ENCODE assay signal across 32 mouse cellular contexts in the genomic region with DNA sequence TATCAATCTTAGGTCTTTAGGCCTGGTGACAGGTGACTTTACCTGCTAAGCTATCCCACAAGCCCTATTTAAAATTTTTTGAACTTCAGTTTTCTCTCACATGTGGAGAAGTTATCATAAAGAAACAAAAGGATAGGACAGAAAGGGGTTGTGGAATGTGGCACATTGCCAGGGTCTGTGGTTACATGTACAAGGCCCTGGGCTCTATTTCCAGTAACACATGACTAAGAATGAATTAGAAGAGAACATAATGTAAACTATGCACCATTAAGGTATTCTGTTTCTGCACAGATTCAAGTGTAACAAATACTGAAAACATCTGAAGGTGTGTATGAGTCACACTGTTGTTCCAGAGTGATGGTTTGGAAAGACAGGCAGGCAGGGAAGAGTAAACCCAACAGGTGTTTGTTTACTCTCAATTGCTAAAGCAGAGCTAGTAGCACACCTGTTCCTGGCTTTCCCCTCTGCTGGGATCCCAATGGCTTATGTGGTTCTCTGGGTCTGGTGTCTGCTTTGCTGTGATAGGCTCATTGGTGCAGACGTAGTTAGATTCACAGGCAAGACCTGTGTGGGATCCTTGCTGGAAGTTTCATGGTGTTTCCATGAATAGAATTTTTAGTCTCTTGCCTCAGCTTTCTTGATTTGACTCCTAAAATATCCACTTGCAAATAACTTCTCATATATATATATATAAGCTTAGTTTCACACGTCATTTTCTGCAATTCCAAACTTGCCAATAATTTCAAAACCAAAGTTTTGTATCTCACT. TPM values are rescaled to one million over a fixed set of nuclear protein-coding genes. Genes with fewer than 3 reads are reported as not detected.
DNase-seq lines count a peak whose midpoint lies in the region; ATAC-seq and TF ChIP-seq lines count a peak whose summit lies in the region.
"Had no signal": no experiment of that assay in that cellular context is flagged by ENCODE, and none has a peak within 500 bp of the region (broad histone marks: within the 10 kb centered on the region; RNA-seq: fewer than 3 reads in every experiment).

No protein-coding gene starts in this region.

- H3K4me1 ChIP-seq in embryonic facial prominence, embryonic 13.5 days = no peaks in the 10 kb centered on the region
- no peaks in the 10 kb centered on the region for H3K4me1 ChIP-seq in embryonic facial prominence, embryonic 10.5 days
- H3K4me1 ChIP-seq in MEL (ENCODE audit: control insufficient read depth in 1 of 2, insufficient read depth in 2 of 2, low read length in 2 of 2) = 0 out of 4 replicates have a peak, but pooled peaks cover 0 to 3% of the 10 kb centered on the region in 2 experiments
- H3K4me1 ChIP-seq in midbrain, embryonic 16.5 days (ENCODE audit: control insufficient read depth, insufficient read depth, low read length) = no peaks in the 10 kb centered on the region
- H3K4me1 ChIP-seq: forebrain, embryonic 12.5 days; forebrain, embryonic 15.5 days; hindbrain, embryonic 12.5 days; hindbrain, embryonic 15.5 days; intestine, embryonic 15.5 days had no signal

- TF ChIP-seq RAD21 in MEL (IDR thresholded peaks at IDR 0.05; ENCODE audit: low read depth, low read length) = no peak

- 0 out of 2 replicates have a peak, but pooled peaks have one; percentile 37 for ATAC-seq in embryonic facial prominence, embryonic 13.5 days (ENCODE audit: insufficient number of reproducible peaks, insufficient read depth, low FRiP score, low TSS enrichment, low read depth)
- ATAC-seq in common myeloid progenitor, adult 5-6 weeks (replicated peaks; ENCODE audit: low read depth, poor library complexity, severe bottlenecking) = peak; percentile 52; the same call in 1 of the 2 replicates
- ATAC-seq in midbrain, embryonic 16.5 days = no peak
- no peak for ATAC-seq in monocyte, adult 5-6 weeks (replicated peaks; ENCODE audit: insufficient number of reproducible peaks, low FRiP score, low TSS enrichment, poor library complexity, severe bottlenecking)
- ATAC-seq: forebrain, embryonic 15.5 days; intestine, embryonic 15.5 days had no signal

- H3K27me3 ChIP-seq in embryonic facial prominence, embryonic 13.5 days = no peaks in the 10 kb centered on the region
- no peaks in the 10 kb centered on the region for H3K27me3 ChIP-seq in embryonic facial prominence, embryonic 10.5 days (replicated peaks; ENCODE audit: low read depth, poor library complexity, severe bottlenecking)
- H3K27me3 ChIP-seq in MEL (ENCODE audit: control insufficient read depth in 1 of 2, insufficient read depth in 2 of 2, low read length in 2 of 2) = no peaks in the 10 kb centered on the region
- no peaks in the 10 kb centered on the region for H3K27me3 ChIP-seq in midbrain, embryonic 16.5 days (ENCODE audit: control insufficient read depth, insufficient read depth, low read depth, low read length)
- H3K27me3 ChIP-seq: forebrain, embryonic 12.5 days; forebrain, embryonic 15.5 days; hindbrain, embryonic 12.5 days; hindbrain, embryonic 15.5 days; intestine, embryonic 15.5 days had no signal

- 0 out of 4 replicates have a peak, but pooled peaks of 1 of the 2 experiments have one; percentile 11 for TF ChIP-seq EP300 in MEL (IDR thresholded peaks at IDR 0.05; ENCODE audit: low read depth in 1 of 2, low read length in 2 of 2)

- no peak overlapping the region for H3K4me2 ChIP-seq in embryonic facial prominence, embryonic 13.5 days
- no peak overlapping the region for H3K4me2 ChIP-seq in midbrain, embryonic 16.5 days (ENCODE audit: low read length)
- H3K4me2 ChIP-seq: forebrain, embryonic 12.5 days; forebrain, embryonic 15.5 days; heart, embryonic 11.5 days; hindbrain, embryonic 12.5 days; hindbrain, embryonic 15.5 days; intestine, embryonic 15.5 days had no signal

- no peak overlapping the region for H3K9ac ChIP-seq in embryonic facial prominence, embryonic 13.5 days
- H3K9ac ChIP-seq in MEL (ENCODE audit: control insufficient read depth, low read depth, low read length, poor library complexity, severe bottlenecking) = no peak overlapping the region
- H3K9ac ChIP-seq in midbrain, embryonic 16.5 days (ENCODE audit: low read depth, low read length) = no peak overlapping the region
- H3K9ac ChIP-seq: forebrain, embryonic 12.5 days; forebrain, embryonic 15.5 days; hindbrain, embryonic 12.5 days; hindbrain, embryonic 15.5 days; intestine, embryonic 15.5 days had no signal

- TF ChIP-seq POLR2A in MEL (IDR thresholded peaks at IDR 0.05; ENCODE audit: control insufficient read depth in 1 of 2, insufficient read depth in 1 of 2, low read depth in 1 of 2, low read length in 2 of 2, poor library complexity in 1 of 2) = no peak

- WGBS in embryonic facial prominence, embryonic 13.5 days = 61% methylated on average over 2 of the region's 2 CpGs
- 73% methylated on average over 2 of the region's 2 CpGs for WGBS in embryonic facial prominence, embryonic 10.5 days
- 69% methylated on average over 2 of the region's 2 CpGs for WGBS in midbrain, embryonic 16.5 days

- no peaks in the 10 kb centered on the region for H3K79me2 ChIP-seq in MEL (ENCODE audit: control insufficient read depth, insufficient read depth, low read length, poor library complexity)

- no peak for TF ChIP-seq CTCF in MEL (IDR thresholded peaks at IDR 0.05 in 2 of 3, conservative IDR thresholded peaks at IDR 0.05 in 1 of 3; ENCODE audit: control insufficient read depth in 1 of 3, insufficient read depth in 1 of 3, low read depth in 2 of 3, low read length in 3 of 3, poor library complexity in 1 of 3, severe bottlenecking in 1 of 3)

- DNase-seq in embryonic facial prominence, embryonic 10.5 days (ENCODE audit: low spot score) = no peak
- DNase-seq in 3T3-L1 (ENCODE audit: low read depth, low spot score) (peak; percentile 45), MEL (ENCODE audit: low read depth, low spot score) (peak; percentile 68)
- DNase-seq in urinary bladder, postnatal 36 days (ENCODE audit: low spot score in 2 of 2) = no peak
- DNase-seq: adrenal gland, adult 8-10 months; adrenal gland, postnatal 25 days; cerebellum, adult 18-20 months; cerebellum, adult 9-10 months; cerebellum, postnatal 14 days; embryo, embryonic 11 days; gastrocnemius, adult 2 months; gastrocnemius, postnatal 14 days; heart, adult 11 months; kidney, adult 11 months had no signal

- H3K36me3 ChIP-seq in embryonic facial prominence, embryonic 13.5 days = no peaks in the 10 kb centered on the region
- no peaks in the 10 kb centered on the region for H3K36me3 ChIP-seq in embryonic facial prominence, embryonic 10.5 days (replicated peaks)
- no peaks in the 10 kb centered on the region; a peak in 1 of 4 replicates for H3K36me3 ChIP-seq in MEL (ENCODE audit: control insufficient read depth in 1 of 2, insufficient read depth in 2 of 2, low read length in 2 of 2)
- H3K36me3 ChIP-seq in midbrain, embryonic 16.5 days (ENCODE audit: control insufficient read depth, insufficient read depth, low read length) = no peaks in the 10 kb centered on the region
- H3K36me3 ChIP-seq: forebrain, embryonic 12.5 days; forebrain, embryonic 15.5 days; hindbrain, embryonic 12.5 days; hindbrain, embryonic 15.5 days; intestine, embryonic 15.5 days had no signal

- H3K9me3 ChIP-seq in embryonic facial prominence, embryonic 13.5 days = no peaks in the 10 kb centered on the region
- H3K9me3 ChIP-seq in embryonic facial prominence, embryonic 10.5 days = no peaks in the 10 kb centered on the region
- H3K9me3 ChIP-seq in MEL (replicated peaks; ENCODE audit: insufficient read depth, low read length) = no peaks in the 10 kb centered on the region
- no peaks in the 10 kb centered on the region for H3K9me3 ChIP-seq in midbrain, embryonic 16.5 days (replicated peaks; ENCODE audit: control insufficient read depth, low read length, poor library complexity, severe bottlenecking)
- H3K9me3 ChIP-seq: forebrain, embryonic 12.5 days; forebrain, embryonic 15.5 days; hindbrain, embryonic 12.5 days; hindbrain, embryonic 15.5 days; intestine, embryonic 15.5 days had no signal

- no peak overlapping the region for H3K27ac ChIP-seq in embryonic facial prominence, embryonic 13.5 days
- no peak overlapping the region for H3K27ac ChIP-seq in embryonic facial prominence, embryonic 10.5 days (replicated peaks)
- H3K27ac ChIP-seq in MEL (ENCODE audit: control insufficient read depth, low read depth, low read length) = no peak overlapping the region
- no peak overlapping the region for H3K27ac ChIP-seq in midbrain, embryonic 16.5 days (ENCODE audit: low read length)
- H3K27ac ChIP-seq: forebrain, embryonic 12.5 days; forebrain, embryonic 15.5 days; gastrocnemius, adult 2 months; hindbrain, embryonic 12.5 days; hindbrain, embryonic 15.5 days; intestine, embryonic 15.5 days had no signal

- no peak overlapping the region for H3K4me3 ChIP-seq in embryonic facial prominence, embryonic 13.5 days
- H3K4me3 ChIP-seq in embryonic facial prominence, embryonic 10.5 days = no peak overlapping the region
- H3K4me3 ChIP-seq in MEL (ENCODE audit: control insufficient read depth in 1 of 2, insufficient read depth in 1 of 2, low read depth in 2 of 2, low read length in 2 of 2) = no peak overlapping the region
- H3K4me3 ChIP-seq in midbrain, embryonic 16.5 days (ENCODE audit: low read depth, low read length) = no peak overlapping the region
- H3K4me3 ChIP-seq: erythroblast, embryonic 14.5 days; forebrain, embryonic 12.5 days; forebrain, embryonic 15.5 days; gastrocnemius, adult 2 months; hindbrain, embryonic 12.5 days; hindbrain, embryonic 15.5 days; intestine, embryonic 15.5 days had no signal

RNA-seq across cellular contexts. Expression of gene Gabbr1, which starts 6.5 kb away (rescaled TPM):
- 15.8 and 16.1 TPM in 2 replicates for polyA plus RNA-seq in embryonic facial prominence, embryonic 13.5 days (2015; fragmentation: Nextera tagmentation; extraction: Ambion mirVana)
- polyA plus RNA-seq in embryonic facial prominence, embryonic 10.5 days (2016; fragmentation: Nextera tagmentation; extraction: Ambion mirVana) = 7.0 and 9.4 TPM in 2 replicates
- total RNA-seq in MEL (2012; rRNA removed) = 1.5 and 2.2 TPM in 2 replicates
- 10 to 100 TPM in 1 of 2 experiments, not detected in 1; 14.6 TPM for polyA plus RNA-seq in MEL (2012; ENCODE audit: insufficient read depth in 1 of 2, insufficient read length in 2 of 2, low read depth in 1 of 2, low replicate concordance in 2 of 2, missing spikeins in 1 of 2)
- 1.3 and 3.5 TPM in 2 replicates for total RNA-seq in common myeloid progenitor, adult 5-6 weeks (2017)
- 81.7 and 94.9 TPM in 2 replicates for polyA plus RNA-seq in midbrain, embryonic 16.5 days (2015; fragmentation: Nextera tagmentation; extraction: Ambion mirVana)
- total RNA-seq in monocyte, adult 5-6 weeks (2017) = 20.1 to 24.2 TPM (median 24.1 TPM) in 3 replicates

RNA-seq across cellular contexts. Expression of gene Mog, which starts 16.1 kb away (rescaled TPM):
- polyA plus RNA-seq in embryonic facial prominence, embryonic 13.5 days (2015; fragmentation: Nextera tagmentation; extraction: Ambion mirVana) = 0.30 and 0.31 TPM in 2 replicates
- polyA plus RNA-seq in embryonic facial prominence, embryonic 10.5 days (2016; fragmentation: Nextera tagmentation; extraction: Ambion mirVana) = 0.18 and 0.31 TPM in 2 replicates
- not detected in 2 replicates for total RNA-seq in MEL (2012; rRNA removed)
- polyA plus RNA-seq in MEL (2012; ENCODE audit: insufficient read depth in 1 of 2, insufficient read length in 2 of 2, low read depth in 1 of 2, low replicate concordance in 2 of 2, missing spikeins in 1 of 2) = not detected
- total RNA-seq in common myeloid progenitor, adult 5-6 weeks (2017) = not detected in 2 replicates
- polyA plus RNA-seq in midbrain, embryonic 16.5 days (2015; fragmentation: Nextera tagmentation; extraction: Ambion mirVana) = 2.0 and 3.2 TPM in 2 replicates
- total RNA-seq in monocyte, adult 5-6 weeks (2017) = not detected in 3 replicates
- total RNA-seq: adrenal gland, adult 8-10 months; adrenal gland, postnatal 25 days; gastrocnemius, adult 2 months; gastrocnemius, postnatal 14 days; gastrocnemius, postnatal 4 days; heart, adult 8-10 months; heart, postnatal 25 days; hematopoietic stem cell, adult 5-6 weeks had no signal
- polyA plus RNA-seq: erythroblast, embryonic 14.5 days; heart, embryonic 11.5 days; heart, embryonic 14.5 days; heart, postnatal 0 days had no signal

RNA-seq across cellular contexts. Expression of gene Zfp57, which starts 38.3 kb away (rescaled TPM):
- 112 and 113 TPM in 2 replicates for polyA plus RNA-seq in embryonic facial prominence, embryonic 13.5 days (2015; fragmentation: Nextera tagmentation; extraction: Ambion mirVana)
- polyA plus RNA-seq in embryonic facial prominence, embryonic 10.5 days (2016; fragmentation: Nextera tagmentation; extraction: Ambion mirVana) = 97.0 and 106 TPM in 2 replicates
- total RNA-seq in MEL (2012; rRNA removed) = not detected in 2 replicates
- not detected for polyA plus RNA-seq in MEL (2012; ENCODE audit: insufficient read depth in 1 of 2, insufficient read length in 2 of 2, low read depth in 1 of 2, low replicate concordance in 2 of 2, missing spikeins in 1 of 2)
- 1.1 and 2.9 TPM in 2 replicates for total RNA-seq in common myeloid progenitor, adult 5-6 weeks (2017)
- polyA plus RNA-seq in midbrain, embryonic 16.5 days (2015; fragmentation: Nextera tagmentation; extraction: Ambion mirVana) = 280 and 312 TPM in 2 replicates
- 0.64 to 3.4 TPM in 2 of 3 replicates, not detected in the other for total RNA-seq in monocyte, adult 5-6 weeks (2017)
- polyA plus RNA-seq: erythroblast, embryonic 14.5 days had no signal

RNA-seq across cellular contexts. Expression of gene Olfr90, which starts 49.0 kb away (rescaled TPM):
- 0.10 TPM in 1 of 2 replicates, not detected in the other for polyA plus RNA-seq in embryonic facial prominence, embryonic 13.5 days (2015; fragmentation: Nextera tagmentation; extraction: Ambion mirVana)
- polyA plus RNA-seq in embryonic facial prominence, embryonic 10.5 days (2016; fragmentation: Nextera tagmentation; extraction: Ambion mirVana) = 0.19 TPM in 1 of 2 replicates, not detected in the other
- total RNA-seq in MEL (2012; rRNA removed) = 0.08 TPM in 1 of 2 replicates, not detected in the other
- polyA plus RNA-seq in MEL (2012; ENCODE audit: insufficient read depth in 1 of 2, insufficient read length in 2 of 2, low read depth in 1 of 2, low replicate concordance in 2 of 2, missing spikeins in 1 of 2) = under 1 TPM in 1 of 2 experiments, not detected in 1; 0.08 TPM
- not detected in 2 replicates for total RNA-seq in common myeloid progenitor, adult 5-6 weeks (2017)
- polyA plus RNA-seq in midbrain, embryonic 16.5 days (2015; fragmentation: Nextera tagmentation; extraction: Ambion mirVana) = not detected in 2 replicates
- total RNA-seq in monocyte, adult 5-6 weeks (2017) = not detected in 3 replicates
- total RNA-seq: adrenal gland, adult 8-10 months; adrenal gland, postnatal 25 days; gastrocnemius, adult 2 months; gastrocnemius, postnatal 14 days; gastrocnemius, postnatal 4 days; heart, adult 8-10 months; heart, postnatal 25 days; hematopoietic stem cell, adult 5-6 weeks had no signal
- polyA plus RNA-seq: embryonic facial prominence, embryonic 11.5 days; erythroblast, embryonic 14.5 days; forebrain, embryonic 15.5 days; heart, embryonic 11.5 days; heart, embryonic 14.5 days; heart, postnatal 0 days; intestine, embryonic 15.5 days had no signal

RNA-seq across cellular contexts. Expression of gene H2-M5, which starts 50.0 kb away (rescaled TPM):
- 1.4 TPM in 2 replicates for polyA plus RNA-seq in embryonic facial prominence, embryonic 13.5 days (2015; fragmentation: Nextera tagmentation; extraction: Ambion mirVana)
- 0.52 and 0.87 TPM in 2 replicates for polyA plus RNA-seq in embryonic facial prominence, embryonic 10.5 days (2016; fragmentation: Nextera tagmentation; extraction: Ambion mirVana)
- not detected in 2 replicates for total RNA-seq in MEL (2012; rRNA removed)
- not detected for polyA plus RNA-seq in MEL (2012; ENCODE audit: insufficient read depth in 1 of 2, insufficient read length in 2 of 2, low read depth in 1 of 2, low replicate concordance in 2 of 2, missing spikeins in 1 of 2)
- not detected in 2 replicates for total RNA-seq in common myeloid progenitor, adult 5-6 weeks (2017)
- 2.9 and 3.4 TPM in 2 replicates for polyA plus RNA-seq in midbrain, embryonic 16.5 days (2015; fragmentation: Nextera tagmentation; extraction: Ambion mirVana)
- not detected in 3 replicates for total RNA-seq in monocyte, adult 5-6 weeks (2017)
- total RNA-seq: adrenal gland, postnatal 25 days; gastrocnemius, postnatal 14 days; heart, postnatal 25 days; hematopoietic stem cell, adult 5-6 weeks had no signal
- polyA plus RNA-seq: erythroblast, embryonic 14.5 days; heart, postnatal 0 days had no signal

Comparison
In these comparisons a context has a peak if more than half of its experiments do, and no peak if none do; other contexts are left out.
1. ATAC-seq: peak in embryonic facial prominence, embryonic 13.5 days (single experiment) and common myeloid progenitor, adult 5-6 weeks (single experiment); none in midbrain, embryonic 16.5 days (single experiment) and monocyte, adult 5-6 weeks (single experiment).
2. DNase-seq: peak in 3T3-L1 (single experiment) and MEL (single experiment); none in embryonic facial prominence, embryonic 10.5 days (single experiment) and urinary bladder, postnatal 36 days (0 of 2).
3. RNA of gene Zfp57, which starts 38.3 kb away (polyA plus RNA-seq): 280 to 312 TPM in midbrain, embryonic 16.5 days, 112 to 113 TPM in embryonic facial prominence, embryonic 13.5 days and 97.0 to 106 TPM in embryonic facial prominence, embryonic 10.5 days; not detected in MEL; every median in the first group is over 10 times any median in the second.